Mouse (Mus musculus) stomach, postnatal 0 days (tissue): ENCODE measurements around the gene Tas2r135. TPM values are rescaled to one million over a fixed set of nuclear protein-coding genes. Genes with fewer than 3 reads are reported as not detected.
A peak's percentile ranks its signal among the peaks of the same experiment; 100 is the strongest.

Experiments
- ATAC-seq: fragments of 200-750 bp; cut with Nextera tagmentation; 2 replicates; pipeline ENCODE4 v1.8.0; 2017; ENCODE audit not compliant: low FRiP score, low TSS enrichment
- DNase-seq: peaks from one replicate; pipeline ENCODE4 v3.0.0-alpha.2; 2016; ENCODE audit warnings: low spot score
- H3K27ac ChIP-seq: fragments of 300-500 bp; sonication (generic); replicated peaks from 2 replicates; pipeline ENCODE4 v1.5.1; 2014; ENCODE audit warnings: mild to moderate bottlenecking, control low read depth
- H3K27me3 ChIP-seq: fragments of 300-500 bp; sonication (generic); 2 replicates; pipeline ENCODE4 v1.6.1; 2014; ENCODE audit warnings: low read length; ENCODE audit not compliant: control insufficient read depth, insufficient read depth
- H3K36me3 ChIP-seq: fragments of 300-500 bp; sonication (generic); 2 replicates; pipeline ENCODE4 v1.6.1; 2014; ENCODE audit warnings: low read length, mixed read lengths; ENCODE audit not compliant: control insufficient read depth, insufficient read depth
- H3K4me1 ChIP-seq: fragments of 300-500 bp; sonication (generic); replicated peaks from 2 replicates; pipeline ENCODE4 v1.6.1; 2014; ENCODE audit warnings: antibody characterized with exemption; ENCODE audit not compliant: control insufficient read depth, insufficient read depth
- H3K4me2 ChIP-seq: fragments of 300-500 bp; sonication (generic); replicated peaks from 2 replicates; pipeline ENCODE4 v1.6.1; 2014; ENCODE audit warnings: low read depth, mild to moderate bottlenecking, control low read depth, moderate library complexity
- H3K4me3 ChIP-seq: fragments of 300-500 bp; sonication (generic); 2 replicates; pipeline ENCODE4 v1.5.1; 2014; ENCODE audit warnings: low read depth, low read length, control low read depth
- H3K9ac ChIP-seq: fragments of 300-500 bp; sonication (generic); 2 replicates; pipeline ENCODE4 v1.6.1; 2014; ENCODE audit warnings: mild to moderate bottlenecking, low read length, control low read depth, mixed read lengths
- H3K9me3 ChIP-seq: fragments of 300-500 bp; sonication (generic); 2 replicates; pipeline ENCODE4 v1.6.1; 2016; ENCODE audit warnings: low read length; ENCODE audit not compliant: control insufficient read depth
- CTCF ChIP-seq: IDR thresholded peaks from 2 replicates; pipeline ENCODE4 v1.5.1; 2016; ENCODE audit warnings: antibody characterized with exemption, low read depth, mild to moderate bottlenecking, moderate library complexity
- EP300 ChIP-seq: optimal IDR thresholded peaks from 2 replicates; pipeline ENCODE3; 2016; ENCODE audit warnings: antibody characterized with exemption
- WGBS: fragments of 180-500 bp; shearing (Covaris S2); extraction: QIAGEN DNeasy Blood & Tissue Kit; methylation state at CpG from one replicate; pipeline ENCODE4 v1.1.7; 2014; 5-methylcytosine and 5-hydroxymethylcytosine counted together
- polyA plus RNA-seq: library from polyadenylated mRNA; unstranded; fragments of >200 nt; fragmentation: Nextera tagmentation; extraction: Ambion mirVana; gene quantifications from 2 replicates; pipeline ENCODE4 v1.2.1, GENCODE M21; 2015

Tas2r135 gene
- not detected in 2 replicates for polyA plus RNA-seq

GRCm38 (mm10) chr6:42405134-42405533 is at the start of gene Tas2r135:
Tas2r135 (plus strand) TSS chr6:42405434.
- Histone ChIP-seq H3K4me2 (no peak within 1 kb of the TSS), H3K4me3 (no peak within 1 kb of the TSS), H3K27me3 (no peaks in the 10 kb centered on the region), H3K9ac (no peak within 1 kb of the TSS), H3K9me3 (no peaks in the 10 kb centered on the region), H3K27ac (no peak within 1 kb of the TSS), H3K36me3 (no peaks in the 10 kb centered on the region), H3K4me1 (no peaks in the 10 kb centered on the region)
- DNase-seq (no peak), ATAC-seq (no peak)
- 74% methylated on average over 2 of the region's 2 CpGs for WGBS
- TF ChIP-seq EP300: no peak
- TF ChIP-seq CTCF: no peak

DNA sequence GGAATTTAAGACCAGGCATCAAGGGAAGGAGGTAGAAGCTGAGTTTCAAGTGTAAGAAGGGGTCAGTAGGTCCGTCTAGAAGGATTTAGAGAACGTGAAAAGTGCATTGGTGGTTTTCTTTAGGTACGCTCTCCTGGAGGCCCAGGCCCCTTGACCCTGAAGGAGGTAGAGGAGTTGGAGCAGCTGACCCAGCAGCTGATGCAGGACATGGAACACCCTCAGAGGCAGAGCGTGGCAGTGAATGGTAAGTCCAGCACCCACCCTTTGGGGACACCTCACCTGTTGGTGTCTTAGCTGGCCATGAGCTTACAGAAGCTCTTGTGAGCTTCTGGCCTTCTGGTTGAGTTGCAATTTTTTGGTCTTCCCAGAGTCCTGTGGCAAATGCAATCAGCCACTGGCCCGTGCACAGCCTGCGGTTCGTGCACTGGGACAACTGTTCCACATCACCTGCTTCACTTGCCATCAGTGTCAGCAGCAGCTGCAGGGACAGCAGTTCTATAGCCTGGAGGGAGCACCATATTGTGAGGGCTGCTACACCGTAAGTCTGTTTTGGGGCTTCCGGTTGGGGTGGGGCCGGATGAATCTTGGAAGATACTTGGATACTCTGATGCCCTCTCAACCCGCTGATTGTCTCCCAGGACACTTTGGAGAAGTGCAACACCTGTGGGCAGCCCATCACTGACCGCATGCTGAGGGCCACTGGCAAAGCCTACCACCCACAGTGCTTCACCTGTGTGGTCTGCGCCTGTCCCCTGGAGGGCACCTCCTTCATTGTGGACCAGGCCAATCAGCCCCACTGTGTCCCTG is 49.2 kb upstream of the Tas2r135 start:
- Histone ChIP-seq H3K27me3 (no peaks in the 10 kb centered on the region), H3K4me1 (peaks cover 12% of the 10 kb centered on the region), H3K4me3 (no peak overlapping the region), H3K4me2 (no peak overlapping the region), H3K36me3 (peaks cover 33% of the 10 kb centered on the region), H3K9me3 (no peaks in the 10 kb centered on the region), H3K27ac (no peak overlapping the region), H3K9ac (no peak overlapping the region)
- DNase-seq (no peak), ATAC-seq (no peak)
- no peak for TF ChIP-seq EP300
- TF ChIP-seq CTCF: no peak
- WGBS: 91% methylated on average over 13 of the region's 13 CpGs

DNA sequence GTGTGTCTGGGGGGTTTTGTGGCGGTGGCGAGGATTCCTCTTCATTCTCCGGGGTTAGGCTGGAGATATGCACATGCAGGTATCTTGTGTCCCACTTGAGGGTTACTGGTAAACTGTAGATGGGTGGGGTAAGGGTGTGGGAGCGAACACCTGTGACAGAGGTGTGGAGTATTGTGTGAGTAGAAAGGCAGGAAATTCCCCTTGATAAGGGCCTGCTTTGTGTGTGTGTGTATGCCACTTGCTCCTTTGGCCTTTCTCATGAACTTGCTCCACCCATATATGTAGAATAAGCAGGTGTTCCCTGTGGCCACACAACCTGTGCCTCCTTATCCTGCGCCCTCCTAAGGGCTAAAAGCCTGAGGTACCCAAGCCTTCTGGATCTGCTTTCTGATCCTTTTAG is 48.3 kb upstream of the Tas2r135 start:
- Histone ChIP-seq H3K27ac (peak overlapping the region; percentile 40; the same call in 1 of the 2 replicates), H3K9me3 (no peaks in the 10 kb centered on the region), H3K4me3 (no peak overlapping the region), H3K36me3 (peaks cover 41% of the 10 kb centered on the region), H3K27me3 (no peaks in the 10 kb centered on the region), H3K9ac (no peak overlapping the region), H3K4me1 (peaks cover 7% of the 10 kb centered on the region), H3K4me2 (no peak overlapping the region)
- TF ChIP-seq EP300 (no peak), CTCF (no peak)
- DNase-seq (peak; percentile 54), ATAC-seq (peak; percentile 85)
- 70% methylated on average over 5 of the region's 5 CpGs for WGBS

- TF ChIP-seq EP300: no peak
- no peak for TF ChIP-seq CTCF
- H3K4me2 ChIP-seq: no peak overlapping the region
- no peak for ATAC-seq
Observed at GRCm38 (mm10) chr6:42357901-42358300, 47.3 kb upstream of the Tas2r135 start.

DNA sequence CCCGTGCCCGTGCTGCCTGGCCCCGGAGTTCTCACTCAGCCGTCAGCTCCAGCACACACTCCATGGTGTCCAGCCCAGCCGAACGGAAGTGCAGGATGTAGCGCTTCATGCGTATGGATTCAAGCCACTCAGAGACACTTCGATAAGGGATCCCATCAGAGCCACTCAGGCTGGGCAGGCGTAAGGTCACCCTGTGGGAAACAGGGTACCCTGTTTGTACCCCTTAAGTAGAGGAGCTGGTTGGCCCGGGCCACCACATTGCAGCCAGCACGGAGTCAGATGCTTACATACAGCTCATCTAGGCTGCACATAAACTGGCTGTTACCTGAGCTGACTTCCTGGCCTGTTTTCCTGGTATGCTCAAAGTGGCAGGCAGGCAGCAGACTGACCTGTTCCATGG is 46.3 kb upstream of the Tas2r135 start:
- H3K4me1 ChIP-seq: no peaks in the 10 kb centered on the region; the same call in 1 of the 2 replicates
- TF ChIP-seq EP300 (no peak), CTCF (no peak)
- H3K4me2 ChIP-seq: no peak overlapping the region
- DNase-seq (no peak), ATAC-seq (no peak)
- peaks cover 39% of the 10 kb centered on the region for H3K36me3 ChIP-seq
- H3K4me3 ChIP-seq: no peak overlapping the region
- no peaks in the 10 kb centered on the region for H3K9me3 ChIP-seq
- H3K27ac ChIP-seq: 0 out of 2 replicates have a peak overlapping the region, but pooled peaks have one; percentile 13
- WGBS: 87% methylated on average over 12 of the region's 12 CpGs
- H3K27me3 ChIP-seq: no peaks in the 10 kb centered on the region
- no peak overlapping the region for H3K9ac ChIP-seq

More at GRCm38 (mm10) chr6:42357901-42358300, 47.3 kb upstream of the Tas2r135 start:
- DNase-seq: no peak
- Histone ChIP-seq H3K9me3 (no peaks in the 10 kb centered on the region), H3K27me3 (no peaks in the 10 kb centered on the region), H3K4me3 (no peak overlapping the region), H3K4me1 (peaks cover 2% of the 10 kb centered on the region), H3K36me3 (peaks cover 41% of the 10 kb centered on the region), H3K9ac (no peak overlapping the region), H3K27ac (no peak overlapping the region)
- WGBS: 64% methylated on average over 6 of the region's 6 CpGs
